Mouse (Mus musculus) lung, adult 2 months (tissue): ENCODE results near the gene Gm15155. TPM values are rescaled to one million over a fixed set of nuclear protein-coding genes. Genes with fewer than 3 reads are reported as not detected.

Source experiments
- DNase-seq: peaks from one replicate; pipeline ENCODE4 v3.0.0; 2022
- H3K4me1 ChIP-seq: fragments of 200-500 bp; 2 replicates; pipeline ENCODE4 v1.6.1; 2011; ENCODE audit warnings: low read length; ENCODE audit not compliant: control insufficient read depth, insufficient read depth
- H3K4me3 ChIP-seq: fragments of 200-500 bp; replicated peaks from 2 replicates; pipeline ENCODE3; 2011; ENCODE audit warnings: low read depth, mild to moderate bottlenecking, control low read depth, low read length; ENCODE audit errors: extremely low read depth
- CTCF ChIP-seq: fragments of 200-500 bp; IDR thresholded peaks from 2 replicates; pipeline ENCODE4 v1.5.1; 2011; ENCODE audit warnings: mild to moderate bottlenecking, low read length, control low read depth; ENCODE audit not compliant: insufficient read depth
- POLR2A ChIP-seq: fragments of 200-500 bp; IDR thresholded peaks from 2 replicates; pipeline ENCODE4 v1.6.1; 2011; ENCODE audit warnings: low read depth, mild to moderate bottlenecking, control low read depth, low read length, borderline replicate concordance; ENCODE audit errors: extremely low read depth
- WGBS: fragments of 180-500 bp; shearing (Covaris S2); methylation state at CpG from one replicate; pipeline ENCODE4 v1.1.7; 2018; 5-methylcytosine and 5-hydroxymethylcytosine counted together
- polyA plus RNA-seq: library from polyadenylated mRNA; depleted of rRNA; stranded (reverse); fragments of >200 nt; gene quantifications from 2 replicates; pipeline ENCODE4 v1.2.3, GENCODE M21; 2012; rRNA removed

Gm15155 gene
- polyA plus RNA-seq: not detected in 2 replicates

- Histone ChIP-seq H3K4me3 (no peak within 1 kb of the TSS), H3K4me1 (no peaks in the 10 kb centered on the region)
- DNase-seq: no peak
- 24% methylated on average over 19 of the region's 19 CpGs for WGBS
- TF ChIP-seq POLR2A: no peak
Measured at GRCm38 (mm10) chrX:155624341-155624841, at the start of gene Gm15155. TSS of gene Gm15155 (plus strand) at chrX:155624741.

DNA sequence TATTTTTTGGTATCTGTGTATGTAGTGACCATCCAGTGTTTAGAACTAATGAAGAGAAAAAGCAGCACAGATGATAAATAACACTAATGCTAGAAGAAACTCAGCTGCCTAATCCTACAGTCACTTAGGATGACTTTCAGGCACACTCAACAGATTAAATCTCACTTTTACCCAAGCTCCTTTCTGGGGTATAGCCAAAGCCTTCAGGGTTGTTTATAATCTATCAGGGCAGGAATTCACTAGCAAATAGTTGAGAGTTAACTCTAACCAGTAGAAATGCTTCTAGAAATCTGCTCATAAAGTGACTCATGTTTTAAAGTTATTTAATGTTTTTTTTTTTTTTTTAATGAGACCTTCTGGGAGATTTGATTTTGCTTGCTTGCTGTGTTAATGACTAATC, 44.8 kb upstream of the Gm15155 start:
- no peak overlapping the region for H3K4me3 ChIP-seq

GRCm38 (mm10) chrX:155584586-155584985, 40.0 kb upstream of the Gm15155 start:
- no peak for TF ChIP-seq CTCF
- TF ChIP-seq POLR2A: no peak
- no peak for DNase-seq
- WGBS: 51% methylated on average over 2 of the region's 2 CpGs
- no peaks in the 10 kb centered on the region for H3K4me1 ChIP-seq
- no peak overlapping the region for H3K4me3 ChIP-seq

More for the DNA sequence above, 44.8 kb upstream of the Gm15155 start:
- DNase-seq: no peak
- no peaks in the 10 kb centered on the region for H3K4me1 ChIP-seq
- TF ChIP-seq CTCF (no peak), POLR2A (no peak)

- H3K4me3 ChIP-seq: no peak overlapping the region
- TF ChIP-seq POLR2A (no peak), CTCF (no peak)
- 70% methylated on average over 3 of the region's 3 CpGs for WGBS
Measured at GRCm38 (mm10) chrX:155591490-155591889, 33.1 kb upstream of the Gm15155 start.

GRCm38 (mm10) chrX:155592467-155592866, 32.1 kb upstream of the Gm15155 start:
- no peak for DNase-seq
- Histone ChIP-seq H3K4me1 (no peaks in the 10 kb centered on the region), H3K4me3 (no peak overlapping the region)
- no peak for TF ChIP-seq POLR2A
- TF ChIP-seq CTCF: no peak
- 58% methylated on average over 2 of the region's 2 CpGs for WGBS

More at GRCm38 (mm10) chrX:155591490-155591889, 33.1 kb upstream of the Gm15155 start:
- no peak for DNase-seq
- H3K4me1 ChIP-seq: no peaks in the 10 kb centered on the region

- Histone ChIP-seq H3K4me3 (no peak overlapping the region), H3K4me1 (no peaks in the 10 kb centered on the region)
- WGBS: 50% methylated on average over 1 of the region's 1 CpGs
- DNase-seq: no peak
- TF ChIP-seq POLR2A: no peak
- no peak for TF ChIP-seq CTCF
Measured at GRCm38 (mm10) chrX:155594685-155595084, 29.9 kb upstream of the Gm15155 start.

DNA sequence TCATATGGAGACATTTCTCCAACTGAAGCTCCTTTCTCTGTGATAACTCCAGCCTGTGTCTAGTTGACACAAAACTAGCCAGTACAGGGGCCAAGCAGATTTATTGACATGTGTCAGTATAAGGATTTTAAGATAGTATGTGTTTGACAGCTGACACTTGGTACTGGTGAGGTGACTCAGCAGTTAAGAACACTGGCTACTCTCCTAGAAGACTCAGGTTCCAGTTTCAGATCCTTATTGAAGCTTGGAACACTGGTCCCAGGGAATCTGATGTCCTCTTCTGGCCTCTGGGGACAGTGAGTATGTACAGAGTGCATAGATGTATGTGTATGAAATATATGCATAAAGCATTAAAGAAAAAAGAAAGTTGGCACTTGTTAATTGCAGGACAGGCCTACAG, 28.2 kb upstream of the Gm15155 start:
- TF ChIP-seq POLR2A (no peak), CTCF (no peak)
- DNase-seq: no peak
- H3K4me3 ChIP-seq: no peak overlapping the region
- no peaks in the 10 kb centered on the region for H3K4me1 ChIP-seq

GRCm38 (mm10) chrX:155601196-155601595, 23.3 kb upstream of the Gm15155 start:
- no peak for TF ChIP-seq CTCF
- TF ChIP-seq POLR2A: no peak
- no peak overlapping the region for H3K4me3 ChIP-seq
- 77% methylated on average over 2 of the region's 2 CpGs for WGBS
- DNase-seq: no peak
- H3K4me1 ChIP-seq: no peaks in the 10 kb centered on the region

GRCm38 (mm10) chrX:155622527-155622926, 2.0 kb upstream of the Gm15155 start:
- TF ChIP-seq POLR2A (no peak), CTCF (no peak)
- no peaks in the 10 kb centered on the region for H3K4me1 ChIP-seq
- DNase-seq: no peak
- 24% methylated on average over 22 of the region's 24 CpGs for WGBS
- H3K4me3 ChIP-seq: no peak overlapping the region

DNA sequence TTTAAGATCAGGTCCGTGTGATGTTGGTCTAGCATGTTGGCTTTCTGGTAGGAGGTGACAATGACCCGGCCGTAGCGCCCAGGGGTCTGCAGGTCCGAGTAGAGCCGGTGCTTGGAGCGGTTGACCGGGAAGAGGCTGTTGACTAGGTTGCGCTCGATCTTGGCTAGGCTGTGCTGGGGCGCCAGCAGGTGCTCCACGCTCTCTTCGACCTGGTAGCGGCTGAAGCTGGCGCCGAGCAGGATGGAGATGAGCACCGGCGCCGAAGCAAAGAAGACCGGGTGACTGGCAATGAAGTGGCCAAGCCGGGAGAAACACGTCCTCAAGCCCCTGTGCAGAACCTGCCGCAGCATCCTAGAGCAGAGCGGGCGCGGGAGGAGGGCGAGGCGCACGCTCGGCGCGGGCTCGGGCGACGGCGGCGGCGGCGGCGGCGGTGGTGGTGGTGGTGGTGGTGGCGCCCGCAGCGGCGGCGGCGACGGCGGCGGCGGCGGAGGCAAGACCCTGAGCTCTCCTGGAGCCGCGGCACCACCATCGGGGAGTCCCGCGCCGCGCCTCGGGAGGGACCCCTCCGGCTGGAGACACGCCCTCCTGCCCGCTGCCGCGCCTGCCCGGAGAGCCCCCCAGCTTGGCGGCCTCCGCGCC, 1.5 kb upstream of the Gm15155 start:
- DNase-seq: no peak

More for the DNA sequence above, 1.5 kb upstream of the Gm15155 start:
- H3K4me1 ChIP-seq: no peaks in the 10 kb centered on the region
- WGBS: 33% methylated on average over 64 of the region's 69 CpGs
- no peak overlapping the region for H3K4me3 ChIP-seq
- TF ChIP-seq POLR2A: no peak
- TF ChIP-seq CTCF: no peak
